ENCODE assay signal across 8 mouse cellular contexts in genomic region chr5:138992611-138993370, GRCm38 (mm10). TPM values are rescaled to one million over a fixed set of nuclear protein-coding genes. Genes with fewer than 3 reads are reported as not detected.
A peak's percentile ranks its signal among the peaks of the same experiment; 100 is the strongest.
DNase-seq lines count a peak whose midpoint lies in the region; ATAC-seq lines count a peak whose summit lies in the region.

No protein-coding gene starts in this region.

- H3K36me3 ChIP-seq in embryonic facial prominence, embryonic 13.5 days = peaks cover 4% of the 10 kb centered on the region
- H3K36me3 ChIP-seq in hindbrain, embryonic 13.5 days = no peaks in the 10 kb centered on the region
- no peaks in the 10 kb centered on the region for H3K36me3 ChIP-seq in liver, embryonic 12.5 days

- peak overlapping the region; percentile 83 for H3K9ac ChIP-seq in embryonic facial prominence, embryonic 13.5 days
- H3K9ac ChIP-seq in hindbrain, embryonic 13.5 days = peak overlapping the region; percentile 83
- no peak overlapping the region for H3K9ac ChIP-seq in liver, embryonic 12.5 days

- no peak for ATAC-seq in embryonic facial prominence, embryonic 13.5 days (ENCODE audit: insufficient number of reproducible peaks, insufficient read depth, low FRiP score, low TSS enrichment, low read depth)
- no peak for ATAC-seq in hindbrain, embryonic 13.5 days (ENCODE audit: low FRiP score)
- no peak for ATAC-seq in liver, embryonic 12.5 days

- H3K27ac ChIP-seq in embryonic facial prominence, embryonic 13.5 days = peak overlapping the region; percentile 88; the same call in 1 of the 2 replicates
- no peak overlapping the region for H3K27ac ChIP-seq in hindbrain, embryonic 13.5 days
- H3K27ac ChIP-seq in liver, embryonic 12.5 days = no peak overlapping the region

- H3K27me3 ChIP-seq in embryonic facial prominence, embryonic 13.5 days = peaks cover 70% of the 10 kb centered on the region
- peaks cover 58% of the 10 kb centered on the region for H3K27me3 ChIP-seq in hindbrain, embryonic 13.5 days
- peaks cover 96% of the 10 kb centered on the region for H3K27me3 ChIP-seq in liver, embryonic 12.5 days (replicated peaks)

- no peaks in the 10 kb centered on the region for H3K9me3 ChIP-seq in embryonic facial prominence, embryonic 13.5 days
- no peaks in the 10 kb centered on the region for H3K9me3 ChIP-seq in hindbrain, embryonic 13.5 days
- H3K9me3 ChIP-seq in liver, embryonic 12.5 days (replicated peaks) = no peaks in the 10 kb centered on the region

- DNase-seq in right cerebral cortex, adult 18-20 months = peak; percentile 20
- DNase-seq in right cerebral cortex, postnatal 25 days = no peak
- DNase-seq in retina, embryonic 14.5 days (ENCODE audit: low spot score) = peak; percentile 19
- DNase-seq in right cerebral cortex, postnatal 36 days (ENCODE audit: low spot score in 2 of 2) = no peak
- no peak for DNase-seq in spleen, adult 18-20 months

- H3K4me1 ChIP-seq in embryonic facial prominence, embryonic 13.5 days = peaks cover 65% of the 10 kb centered on the region
- H3K4me1 ChIP-seq in hindbrain, embryonic 13.5 days (replicated peaks) = peaks cover 78% of the 10 kb centered on the region
- H3K4me1 ChIP-seq in liver, embryonic 12.5 days = peaks cover 19% of the 10 kb centered on the region

- H3K4me2 ChIP-seq in embryonic facial prominence, embryonic 13.5 days = peak overlapping the region; percentile 94
- peak overlapping the region; percentile 89 for H3K4me2 ChIP-seq in hindbrain, embryonic 13.5 days
- H3K4me2 ChIP-seq in liver, embryonic 12.5 days = peak overlapping the region; percentile 72

- H3K4me3 ChIP-seq in embryonic facial prominence, embryonic 13.5 days = peak overlapping the region; percentile 79
- H3K4me3 ChIP-seq in hindbrain, embryonic 13.5 days = peak overlapping the region; percentile 73
- H3K4me3 ChIP-seq in liver, embryonic 12.5 days = peak overlapping the region; percentile 57

- 2% methylated on average over 56 of the region's 59 CpGs for WGBS in embryonic facial prominence, embryonic 13.5 days
- WGBS in hindbrain, embryonic 13.5 days = 2% methylated on average over 58 of the region's 59 CpGs
- WGBS in liver, embryonic 12.5 days (ENCODE audit: insufficient replicate concordance) = 2% methylated on average over 59 of the region's 59 CpGs

RNA-seq across cellular contexts. Expression of gene Pdgfa, which starts 4.4 kb away (rescaled TPM):
- polyA plus RNA-seq in embryonic facial prominence, embryonic 13.5 days (2015; fragmentation: Nextera tagmentation; extraction: Ambion mirVana) = 58.6 and 58.8 TPM in 2 replicates
- 13.7 and 14.5 TPM in 2 replicates for polyA plus RNA-seq in hindbrain, embryonic 13.5 days (2015; fragmentation: Nextera tagmentation; extraction: Ambion mirVana)
- polyA plus RNA-seq in liver, embryonic 12.5 days (2016; fragmentation: Nextera tagmentation; extraction: Ambion mirVana) = 1.9 and 2.8 TPM in 2 replicates

Comparison
In these comparisons a context has a peak if more than half of its experiments do, and no peak if none do; other contexts are left out.
1. DNase-seq: peak in right cerebral cortex, adult 18-20 months (single experiment) and retina, embryonic 14.5 days (single experiment); none in right cerebral cortex, postnatal 25 days (single experiment), right cerebral cortex, postnatal 36 days (0 of 2) and spleen, adult 18-20 months (0 of 2).
2. Peak in every context shown above with its lines, with median percentiles within 50 percentile points of each other: H3K4me2 ChIP-seq and H3K4me3 ChIP-seq.